Mouse (Mus musculus): Measurements from ENCODE around the gene 4632433K11Rik.

- TF ChIP-seq GATA1 (IDR thresholded peaks at IDR 0.05; ENCODE audit: borderline replicate concordance, low read length) (no peak), FLI1 (IDR thresholded peaks at IDR 0.05; ENCODE audit: low read length) (no peak)
Observed at GRCm38 (mm10) chr7:5060944-5061773, 27.2 kb downstream of the 4632433K11Rik start.
